Mouse (Mus musculus) embryonic fibroblast, embryonic 13.5 days (primary cell): Measurements from ENCODE around the gene Cdh13. TPM values are rescaled to one million over a fixed set of nuclear protein-coding genes. Genes with fewer than 3 reads are reported as not detected.

Source experiments
- H3K27ac ChIP-seq: 2 replicates; pipeline ENCODE4 v1.5.1; 2012; ENCODE audit warnings: low read length, control low read depth, inconsistent platforms; ENCODE audit not compliant: insufficient read depth
- H3K4me1 ChIP-seq: 2 replicates; pipeline ENCODE4 v1.6.1; 2011; ENCODE audit warnings: low read length; ENCODE audit not compliant: control insufficient read depth, insufficient read depth
- H3K4me3 ChIP-seq: 2 replicates; pipeline ENCODE4 v1.5.1; 2011; ENCODE audit warnings: mild to moderate bottlenecking, control low read depth, low read length; ENCODE audit not compliant: insufficient read depth
- CTCF ChIP-seq: IDR thresholded peaks from 2 replicates; pipeline ENCODE4 v1.5.1; 2011; ENCODE audit warnings: mild to moderate bottlenecking, control low read depth, low read length, moderate library complexity, borderline replicate concordance; ENCODE audit not compliant: insufficient read depth
- POLR2A ChIP-seq: IDR thresholded peaks from 2 replicates; pipeline ENCODE4 v1.6.1; 2011; ENCODE audit warnings: low read depth, mild to moderate bottlenecking, control low read depth, low read length, moderate library complexity
- polyA plus RNA-seq: library from polyadenylated mRNA; stranded (reverse); fragments of >200 nt; gene quantifications from 2 replicates; pipeline ENCODE4 v1.2.4, GENCODE M21; 2011; ENCODE audit warnings: low read depth; ENCODE audit not compliant: missing spikeins, insufficient read length

Gene Cdh13
- polyA plus RNA-seq: 19.8 and 30.4 TPM in 2 replicates

DNA sequence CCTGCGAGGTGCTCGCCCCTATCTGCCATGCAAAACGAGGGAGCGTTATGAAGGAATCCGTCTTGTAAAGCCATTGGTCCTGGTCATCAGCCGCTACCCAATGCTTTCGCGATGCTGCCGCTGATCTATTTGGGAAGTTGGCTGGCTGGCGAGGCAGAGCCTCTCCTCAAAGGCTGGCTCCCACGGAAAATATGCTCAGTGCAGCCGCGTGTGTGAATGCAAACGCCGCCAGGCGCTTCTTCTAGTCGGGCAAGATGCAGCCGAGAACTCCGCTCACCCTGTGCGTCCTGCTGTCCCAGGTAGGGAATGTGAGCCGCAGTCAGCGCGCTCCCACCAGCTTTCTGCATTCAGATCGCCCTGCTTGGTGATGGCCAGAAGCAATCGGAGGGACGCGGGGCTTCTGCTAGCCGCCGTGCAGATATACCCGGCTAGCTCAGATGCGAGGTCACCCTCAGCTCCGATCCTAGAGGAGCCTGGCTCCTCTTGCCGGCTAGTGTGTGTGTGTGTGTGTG is at the start of gene Cdh13:
Cdh13 (plus strand) TSS at position 134 of the 512 bp plus-strand sequence.
- Histone ChIP-seq H3K27ac (no peak within 1 kb of the TSS), H3K4me1 (peaks cover 7% of the 10 kb centered on the region; the same call in 1 of the 2 replicates), H3K4me3 (peak within 1 kb of the TSS; percentile 44)
- no peak for TF ChIP-seq CTCF
- peak; percentile 61 for TF ChIP-seq POLR2A

DNA sequence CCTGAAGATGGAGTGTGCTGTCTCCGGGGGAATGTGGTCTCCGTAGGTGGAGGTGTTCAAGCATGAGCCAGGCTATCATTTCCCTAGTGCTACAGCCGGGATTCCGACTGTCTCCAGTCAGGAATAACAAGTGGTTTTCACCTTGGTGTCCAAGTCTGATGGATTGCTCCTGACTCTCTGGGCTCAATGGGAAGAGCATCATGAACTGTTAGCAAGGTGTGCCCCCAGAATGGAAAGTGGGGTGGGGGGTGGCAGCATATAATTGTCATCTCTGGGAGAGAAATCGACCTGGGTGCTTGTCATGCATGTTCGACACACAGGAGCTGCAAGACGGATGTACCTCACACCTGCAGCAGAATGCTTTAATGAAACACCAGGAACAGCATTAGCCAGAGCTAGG is 47.9 kb upstream of the Cdh13 start:
- no peak for TF ChIP-seq POLR2A
- Histone ChIP-seq H3K4me1 (no peaks in the 10 kb centered on the region), H3K27ac (no peak overlapping the region), H3K4me3 (no peak overlapping the region)

DNA sequence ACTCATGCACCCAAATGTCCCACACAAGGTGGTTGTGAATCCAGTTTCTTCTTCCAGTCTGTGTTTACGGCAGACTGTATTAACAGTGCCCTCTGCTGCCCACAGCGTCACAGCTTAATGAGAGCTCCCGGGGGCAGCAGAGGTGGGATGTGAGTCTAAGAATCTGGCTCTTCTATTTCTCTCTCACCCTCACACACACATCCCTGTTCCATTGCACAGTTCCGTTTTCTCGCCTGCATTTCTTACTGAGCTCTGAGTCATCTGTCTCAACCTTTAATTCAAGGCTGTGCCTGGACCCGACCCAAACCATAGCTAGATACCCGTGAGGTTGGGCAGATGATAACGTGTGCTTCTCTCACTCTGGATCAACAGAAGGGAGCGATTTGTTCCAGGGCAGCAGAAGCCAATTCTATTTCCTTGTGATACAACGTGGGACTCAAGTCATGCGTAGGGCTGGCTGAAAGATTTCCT is 46.3 kb upstream of the Cdh13 start:
- Histone ChIP-seq H3K4me1 (no peaks in the 10 kb centered on the region), H3K27ac (no peak overlapping the region), H3K4me3 (no peak overlapping the region)
- TF ChIP-seq CTCF: no peak
- TF ChIP-seq POLR2A: no peak

DNA sequence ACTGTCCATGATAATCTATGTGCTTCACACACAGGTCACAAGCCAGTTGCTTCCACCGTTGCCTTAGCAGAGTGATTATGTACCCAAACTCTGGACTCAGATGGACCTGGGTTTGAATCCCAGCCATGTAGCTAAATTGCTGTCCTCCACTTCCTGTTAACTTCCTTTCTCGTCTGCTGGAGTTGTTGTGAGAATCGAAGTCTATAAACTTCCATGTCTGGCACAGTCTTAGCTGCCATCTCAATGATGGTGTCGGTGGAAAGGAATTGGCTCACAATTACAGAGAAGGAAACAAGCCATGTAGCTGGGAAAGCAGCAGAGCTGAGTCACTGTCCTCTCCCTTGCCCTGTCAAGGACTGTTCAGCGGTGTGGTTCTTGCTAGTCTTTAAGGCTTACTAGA is 45.4 kb upstream of the Cdh13 start:
- no peaks in the 10 kb centered on the region for H3K4me1 ChIP-seq
- TF ChIP-seq POLR2A: no peak
- no peak for TF ChIP-seq CTCF
- no peak overlapping the region for H3K27ac ChIP-seq
- H3K4me3 ChIP-seq: no peak overlapping the region

DNA sequence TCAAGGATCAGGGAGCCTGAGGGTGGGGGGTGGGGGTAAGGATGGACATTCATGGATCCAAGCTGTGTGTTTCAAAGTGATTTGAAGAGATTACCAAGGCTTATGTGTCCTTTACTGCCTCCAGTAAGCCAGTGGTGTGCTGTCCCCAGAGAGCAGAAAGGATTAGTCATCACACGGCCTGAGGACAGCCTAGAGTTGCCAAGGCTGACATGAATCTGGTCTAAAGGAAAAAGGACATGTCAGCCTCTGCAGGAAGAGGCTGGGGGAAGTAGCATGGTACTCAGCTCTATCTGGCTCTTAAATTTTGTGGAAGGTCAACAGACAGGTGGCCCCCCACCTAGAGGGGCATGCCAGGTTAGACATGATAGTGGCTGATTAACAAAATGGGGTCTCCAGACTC is 44.3 kb upstream of the Cdh13 start:
- no peak overlapping the region for H3K4me3 ChIP-seq
- TF ChIP-seq POLR2A: no peak
- no peak for TF ChIP-seq CTCF
- no peak overlapping the region for H3K27ac ChIP-seq
- H3K4me1 ChIP-seq: no peaks in the 10 kb centered on the region

DNA sequence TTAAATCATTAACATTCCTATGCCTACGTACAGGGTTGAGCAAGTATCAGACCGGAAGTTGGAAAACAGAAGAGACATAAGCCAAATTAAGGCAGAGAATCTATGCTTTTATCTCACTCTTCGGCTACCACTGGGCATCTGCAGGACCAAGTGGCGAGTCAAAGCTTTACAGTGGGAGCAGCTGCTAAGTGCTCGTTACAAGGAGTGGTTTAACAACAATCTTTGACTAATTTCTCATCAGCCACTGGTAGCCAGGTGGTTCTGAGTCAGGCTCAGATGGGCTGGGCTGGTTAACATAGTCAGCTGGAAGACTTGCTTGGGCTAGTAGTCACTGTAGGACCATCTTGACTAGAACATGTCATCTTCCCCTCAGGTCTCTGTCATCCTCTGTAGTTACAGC is 34.2 kb upstream of the Cdh13 start:
- Histone ChIP-seq H3K4me1 (no peaks in the 10 kb centered on the region), H3K4me3 (no peak overlapping the region), H3K27ac (no peak overlapping the region)
- TF ChIP-seq POLR2A: no peak
- TF ChIP-seq CTCF: no peak

DNA sequence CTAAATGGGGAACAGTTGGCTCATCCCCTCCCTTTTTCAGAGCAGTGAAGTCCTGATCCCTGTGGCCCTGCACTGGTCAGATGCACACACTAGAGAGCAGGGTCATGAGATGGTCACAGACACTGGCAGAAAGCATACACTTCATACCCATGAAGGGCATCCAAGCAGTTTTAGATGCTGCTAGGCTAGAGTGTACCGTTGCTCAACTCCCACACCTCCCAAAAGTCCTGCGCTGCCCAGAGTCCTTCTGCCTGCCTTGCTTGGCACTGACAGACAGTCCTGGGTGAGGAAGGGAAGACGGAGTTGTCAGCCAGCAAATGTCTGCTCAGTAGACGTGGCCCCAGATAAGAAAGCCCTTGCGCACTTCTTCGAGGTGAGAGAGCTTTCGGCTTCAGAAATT is 33.6 kb upstream of the Cdh13 start:
- Histone ChIP-seq H3K27ac (no peak overlapping the region), H3K4me3 (no peak overlapping the region), H3K4me1 (no peaks in the 10 kb centered on the region)
- TF ChIP-seq CTCF (no peak), POLR2A (no peak)

DNA sequence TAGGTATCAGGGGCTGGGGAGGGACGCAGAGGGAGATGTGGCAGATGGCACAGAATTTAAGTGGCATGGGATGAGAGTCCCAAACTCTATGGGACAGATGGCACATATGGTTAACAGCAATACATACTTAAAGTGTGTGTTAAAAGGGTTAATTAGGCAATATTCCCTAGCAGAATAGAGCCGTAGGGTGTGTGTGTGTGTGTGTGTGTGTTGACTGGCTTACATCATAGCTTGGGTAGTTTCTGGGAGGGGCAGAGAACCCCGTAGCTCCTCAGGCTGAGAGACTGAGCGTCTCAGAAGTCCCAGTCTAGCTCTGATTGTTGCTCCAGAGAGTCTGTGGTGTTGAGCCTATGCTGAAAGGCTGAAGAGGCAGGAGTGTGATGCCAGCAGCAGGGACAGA is 20.4 kb upstream of the Cdh13 start:
- no peaks in the 10 kb centered on the region for H3K4me1 ChIP-seq
- H3K27ac ChIP-seq: no peak overlapping the region
- no peak overlapping the region for H3K4me3 ChIP-seq
- no peak for TF ChIP-seq POLR2A
- no peak for TF ChIP-seq CTCF

DNA sequence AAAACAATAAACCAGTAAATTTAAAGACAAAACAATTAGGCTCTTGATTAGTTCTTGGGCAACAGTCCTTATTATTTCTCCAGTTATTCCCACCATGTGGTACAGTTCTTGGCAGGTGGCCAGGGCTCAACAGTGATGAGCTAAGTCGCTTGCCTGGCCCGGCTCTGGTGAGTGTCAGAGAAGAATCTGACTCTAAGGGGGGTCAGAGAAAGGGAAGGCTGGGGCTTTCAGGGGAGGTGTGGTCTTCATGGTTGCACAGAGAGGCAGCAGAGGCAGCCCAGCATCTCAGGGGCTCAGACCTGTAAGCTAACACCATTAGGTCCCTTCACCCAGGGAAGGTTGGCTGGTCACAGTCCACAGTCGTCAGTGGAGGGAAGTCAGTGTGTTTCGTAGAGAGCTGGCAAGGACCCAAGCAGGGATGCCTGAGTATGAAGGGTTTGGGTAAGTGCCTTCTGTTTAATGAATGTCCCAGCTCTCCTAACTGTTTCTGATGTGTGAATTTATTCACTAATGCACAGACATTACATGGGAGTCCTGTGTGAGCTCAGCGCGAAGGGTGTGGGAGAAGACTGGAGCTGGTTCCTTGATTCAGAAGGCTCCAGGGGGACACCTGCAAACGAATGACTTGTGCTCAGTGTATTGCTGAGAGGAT is 12.7 kb upstream of the Cdh13 start:
- no peaks in the 10 kb centered on the region for H3K4me1 ChIP-seq
- TF ChIP-seq CTCF (no peak), POLR2A (no peak)
- no peak overlapping the region for H3K4me3 ChIP-seq
- H3K27ac ChIP-seq: no peak overlapping the region

DNA sequence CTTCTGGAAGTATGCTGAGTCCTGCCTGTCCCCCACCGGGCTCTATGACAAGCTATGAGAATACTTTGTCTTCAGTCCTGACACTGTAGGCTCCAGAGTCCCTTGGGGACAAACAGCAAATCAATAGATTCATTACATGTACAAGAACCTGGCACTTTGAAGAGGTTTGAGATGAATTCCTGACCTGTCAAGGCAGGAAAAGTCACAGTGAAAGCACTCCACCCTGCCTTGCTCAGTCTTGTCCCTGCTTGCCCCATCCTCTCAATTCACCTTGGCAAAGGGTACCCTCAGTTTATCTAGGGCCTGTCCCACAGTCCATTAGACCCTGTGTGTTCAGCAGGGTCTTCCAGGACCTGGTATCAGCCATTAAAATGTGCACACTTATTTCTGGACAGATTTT is 11.0 kb upstream of the Cdh13 start:
- no peaks in the 10 kb centered on the region for H3K4me1 ChIP-seq
- no peak overlapping the region for H3K4me3 ChIP-seq
- no peak for TF ChIP-seq CTCF
- no peak overlapping the region for H3K27ac ChIP-seq

DNA sequence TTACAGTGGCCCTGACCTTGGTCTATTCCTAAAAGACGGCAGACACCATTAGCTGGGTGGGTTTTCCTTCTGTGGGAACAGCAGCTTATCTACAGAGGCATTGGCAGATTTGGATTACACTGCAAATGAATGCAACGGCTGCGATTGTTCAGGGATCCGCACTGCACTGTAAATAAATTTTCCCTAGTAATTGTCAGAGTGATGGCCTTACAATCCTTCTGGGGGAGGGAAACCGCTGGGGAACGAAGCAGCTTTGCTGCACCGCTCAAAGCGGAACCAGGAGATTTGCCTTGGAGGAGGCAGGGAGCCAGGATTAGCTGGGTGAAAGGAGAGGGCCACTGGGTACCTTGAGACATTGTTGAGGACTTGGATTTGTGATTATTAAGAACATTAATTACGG is 9.3 kb upstream of the Cdh13 start:
- no peaks in the 10 kb centered on the region for H3K4me1 ChIP-seq
- TF ChIP-seq CTCF (no peak), POLR2A (no peak)
- no peak overlapping the region for H3K27ac ChIP-seq
- no peak overlapping the region for H3K4me3 ChIP-seq
